Mouse (Mus musculus) ES-E14 (cell line): ENCODE measurements around the gene Hras. TPM values are rescaled to one million over a fixed set of nuclear protein-coding genes. Genes with fewer than 3 reads are reported as not detected.

ENCODE experiments used
- DNase-seq: peaks from one replicate; pipeline ENCODE4 v3.0.0-alpha.2; 2013; ENCODE audit warnings: low read depth, low spot score
- H3K27ac ChIP-seq: 2 replicates; pipeline ENCODE4 v1.5.1; 2012; ENCODE audit warnings: low read depth, mild to moderate bottlenecking, low read length, moderate library complexity, mixed read lengths; ENCODE audit not compliant: poor library complexity, insufficient read depth, severe bottlenecking
- H3K36me3 ChIP-seq: 2 replicates; pipeline ENCODE4 v1.6.1; 2012; ENCODE audit warnings: mild to moderate bottlenecking, low read length, moderate library complexity, mixed read lengths; ENCODE audit not compliant: control insufficient read depth, poor library complexity, insufficient read depth, severe bottlenecking
- H3K4me1 ChIP-seq, 2 experiments: fragments of 150-350 bp in 1 of 2; sonication (generic) in 1 of 2; 2 replicates each; pipeline ENCODE4 v1.6.1; 2012; ENCODE audit warnings: low read length in 2 of 2, mild to moderate bottlenecking in 1 of 2, mixed read lengths in 1 of 2; ENCODE audit not compliant: control insufficient read depth in 2 of 2, insufficient read depth in 2 of 2, poor library complexity in 1 of 2
- H3K4me3 ChIP-seq, 2 experiments: fragments of 150-350 bp in 1 of 2; sonication (generic) in 1 of 2; 2 replicates each; pipeline ENCODE4 v1.5.1; 2012; ENCODE audit warnings: low read length in 2 of 2, low read depth in 1 of 2, mild to moderate bottlenecking in 1 of 2, mixed read lengths in 1 of 2; ENCODE audit not compliant: insufficient read depth in 1 of 2, poor library complexity in 1 of 2, severe bottlenecking in 1 of 2
- H3K9ac ChIP-seq: 2 replicates; pipeline ENCODE4 v1.6.1; 2012; ENCODE audit warnings: low read depth, mild to moderate bottlenecking, low read length, mixed read lengths; ENCODE audit not compliant: poor library complexity, insufficient read depth, severe bottlenecking
- H3K9me3 ChIP-seq: fragments of 150-350 bp; sonication (generic); 2 replicates; pipeline ENCODE4 v1.6.1; 2012; ENCODE audit warnings: low read depth, mild to moderate bottlenecking, low read length; ENCODE audit not compliant: control insufficient read depth, insufficient read depth
- CHD2 ChIP-seq: IDR thresholded peaks from 2 replicates; pipeline ENCODE4 v1.6.1; 2014; ENCODE audit warnings: mild to moderate bottlenecking, low read depth, low read length, inconsistent platforms
- HCFC1 ChIP-seq: IDR thresholded peaks from 2 replicates; pipeline ENCODE4 v1.6.1; 2012; ENCODE audit warnings: low read length, inconsistent platforms, borderline replicate concordance; ENCODE audit not compliant: insufficient read depth
- MAFK ChIP-seq: IDR thresholded peaks from 2 replicates; pipeline ENCODE4 v1.6.1; 2014; ENCODE audit warnings: mild to moderate bottlenecking, low read depth, low read length, inconsistent platforms; ENCODE audit not compliant: insufficient read depth
- ZC3H11A ChIP-seq: IDR thresholded peaks from 2 replicates; pipeline ENCODE4 v1.6.1; 2012; ENCODE audit warnings: low read depth, mild to moderate bottlenecking, inconsistent platforms, low read length, borderline replicate concordance
- ZNF384 ChIP-seq: IDR thresholded peaks from 2 replicates; pipeline ENCODE4 v1.6.1; 2012; ENCODE audit warnings: low read depth, low read length, inconsistent platforms
- in situ Hi-C, 2 experiments: fragments of 600-800 bp; cut with MboI; formaldehyde crosslinking; loops; one replicate each; pipeline ENCODE4 v1.15.1; 2025; ENCODE audit warnings: low sequenced_read_pairs in 2 of 2, inconsistent platforms in 1 of 2; ENCODE audit not compliant: unreplicated experiment in 2 of 2
- total RNA-seq: library from RNA; depleted of rRNA; stranded (reverse); fragments of 300-350 nt; gene quantifications from 2 replicates; pipeline ENCODE4 v1.2.3, GENCODE M21; 2012; rRNA removed

The Hras gene
- total RNA-seq, 1 experiment, result 130 TPM

DNA sequence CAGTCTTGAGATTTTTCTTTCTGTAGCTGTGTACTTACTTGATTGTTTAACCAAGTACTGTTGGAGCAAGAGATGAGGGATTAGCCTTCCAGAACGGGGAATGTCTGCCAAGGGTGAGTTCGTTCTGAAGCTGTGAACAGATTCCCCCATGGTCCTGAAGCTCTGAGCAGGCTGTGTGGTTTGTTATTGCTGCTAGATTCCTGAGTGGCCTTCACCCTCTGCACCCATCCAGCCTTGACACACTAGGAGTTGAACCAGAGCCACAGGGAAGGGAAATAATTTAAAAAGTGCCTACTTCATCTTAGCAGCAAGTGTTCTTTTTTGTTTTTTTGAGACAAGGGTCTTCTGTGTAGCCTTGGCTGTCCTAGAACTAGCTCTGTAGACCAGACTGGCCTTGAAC lies 49.9 kb downstream of the Hras start:
- Histone ChIP-seq H3K27ac (no peak overlapping the region), H3K36me3 (peaks cover 24% of the 10 kb centered on the region), H3K4me3 (no peak overlapping the region), H3K9me3 (no peaks in the 10 kb centered on the region), H3K9ac (no peak overlapping the region), H3K4me1 (peaks cover 16% of the 10 kb centered on the region in 2 experiments; a peak in 3 of 4 replicates)
- TF ChIP-seq HCFC1, result no peak
- no peak for TF ChIP-seq ZNF384
- no peak for TF ChIP-seq ZC3H11A
- TF ChIP-seq CHD2, result no peak
- TF ChIP-seq MAFK, result no peak
- in situ Hi-C loops, result no loop called here
- no peak for DNase-seq

DNA sequence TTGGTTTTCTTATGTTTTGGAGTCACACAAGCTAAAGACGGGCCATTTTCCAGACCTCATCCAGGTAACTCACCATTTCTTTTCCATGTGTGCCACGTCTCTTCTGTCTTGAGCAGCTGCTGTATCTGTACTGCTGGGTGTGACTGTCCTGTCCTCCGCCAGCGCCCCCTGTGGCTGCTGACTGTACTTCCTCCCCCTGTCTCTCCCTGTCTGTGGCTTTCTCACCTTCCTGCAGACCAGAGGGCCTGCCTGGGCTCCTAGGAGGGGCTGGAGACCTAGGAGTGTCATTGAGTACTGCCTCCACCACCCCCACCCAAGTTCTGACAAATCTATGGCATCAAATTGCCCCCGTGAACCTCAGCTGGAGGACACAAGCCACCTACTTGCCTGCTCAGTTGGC lies 50.7 kb downstream of the Hras start:
- Histone ChIP-seq H3K36me3 (peaks cover 24% of the 10 kb centered on the region), H3K9me3 (no peaks in the 10 kb centered on the region), H3K27ac (no peak overlapping the region), H3K4me1 (peaks cover 15 to 16% of the 10 kb centered on the region in 2 experiments; a peak in 3 of 4 replicates), H3K4me3 (no peak overlapping the region), H3K9ac (no peak overlapping the region)
- in situ Hi-C loops, result no loop called here
- TF ChIP-seq ZC3H11A, result no peak
- TF ChIP-seq CHD2, result no peak
- no peak for TF ChIP-seq MAFK
- no peak for TF ChIP-seq ZNF384
- no peak for TF ChIP-seq HCFC1
- peak; percentile 59 for DNase-seq

DNA sequence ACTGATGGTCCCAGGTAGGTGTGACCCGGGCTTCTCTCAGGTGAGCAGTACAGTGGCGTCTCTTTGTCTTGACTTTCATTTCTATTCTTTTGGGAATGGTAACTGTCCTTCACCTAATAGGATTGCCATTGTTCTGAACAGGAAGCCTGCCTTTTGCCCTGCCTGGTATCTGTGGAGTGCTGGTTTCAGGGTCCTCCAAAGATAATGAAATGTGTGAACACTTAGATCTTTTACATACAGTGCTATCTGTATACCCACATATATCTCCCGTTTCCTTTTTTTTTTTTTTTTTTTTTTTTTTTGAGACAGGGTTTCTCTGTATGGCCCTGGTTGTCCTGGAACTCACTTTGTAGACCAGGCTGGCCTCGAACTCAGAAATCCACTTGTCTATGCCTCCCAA lies 52.5 kb downstream of the Hras start:
- in situ Hi-C loops, result no loop called here
- Histone ChIP-seq H3K4me1 (peaks cover 2 to 8% of the 10 kb centered on the region in 2 experiments; a peak in 3 of 4 replicates), H3K9me3 (no peaks in the 10 kb centered on the region), H3K4me3 (no peak overlapping the region), H3K9ac (no peak overlapping the region), H3K27ac (no peak overlapping the region), H3K36me3 (peaks cover 27% of the 10 kb centered on the region)
- DNase-seq, result no peak
- TF ChIP-seq MAFK (no peak), CHD2 (no peak), ZC3H11A (no peak), HCFC1 (no peak), ZNF384 (no peak)

Other genes starting within 250 kb of the Hras start
- gene Ifitm5, start 243.7 kb downstream of the Hras start, total RNA-seq, result 7.7 and 18.6 TPM in 2 replicates
- not detected in 2 replicates for gene Gm45717, start 238.1 kb downstream of the Hras start, total RNA-seq
- 679 and 1,158 TPM in 2 replicates for gene Ifitm2, start 238.0 kb downstream of the Hras start, total RNA-seq
- 274 and 585 TPM in 2 replicates for gene Ifitm1, start 226.8 kb downstream of the Hras start, total RNA-seq
- gene Ifitm3, start 183.2 kb downstream of the Hras start, total RNA-seq, result 353 and 601 TPM in 2 replicates
- 0.36 TPM in 1 of 2 replicates, not detected in the other for gene Ifitm6, start 176.1 kb downstream of the Hras start, total RNA-seq
- gene Gm17387, start 164.9 kb downstream of the Hras start, total RNA-seq, result not detected in 2 replicates
- gene B4galnt4, start 132.9 kb downstream of the Hras start, total RNA-seq, result 31.1 and 78.3 TPM in 2 replicates
- 8.0 and 12.2 TPM in 2 replicates for gene Pkp3, start 115.8 kb downstream of the Hras start, total RNA-seq
- 18.2 and 56.2 TPM in 2 replicates for gene Sigirr, start 93.4 kb downstream of the Hras start, total RNA-seq
- gene Ano9, start 76.2 kb downstream of the Hras start, total RNA-seq, result 26.4 and 102 TPM in 2 replicates
- 65.1 and 82.8 TPM in 2 replicates for gene Ptdss2, start 71.6 kb downstream of the Hras start, total RNA-seq
- 61.9 and 70.3 TPM in 2 replicates for gene Rnh1, start 21.1 kb downstream of the Hras start, total RNA-seq
- gene Lrrc56, start 152 bp upstream of the Hras start, total RNA-seq, result 3.3 and 3.9 TPM in 2 replicates
- 4.0 and 6.4 TPM in 2 replicates for gene Lmntd2, start 20.1 kb upstream of the Hras start, total RNA-seq
- 32.2 and 44.3 TPM in 2 replicates for gene Rassf7, start 21.9 kb upstream of the Hras start, total RNA-seq
- gene Phrf1, start 34.8 kb upstream of the Hras start, total RNA-seq, result 101 and 107 TPM in 2 replicates
- 0.58 and 0.67 TPM in 2 replicates for gene Irf7, start 72.5 kb upstream of the Hras start, total RNA-seq
- gene Cdhr5, start 82.8 kb upstream of the Hras start, total RNA-seq, result 0.13 and 0.26 TPM in 2 replicates
- gene Sct, start 85.1 kb upstream of the Hras start, total RNA-seq, result 12.0 and 31.9 TPM in 2 replicates
- gene Drd4, start 98.0 kb upstream of the Hras start, total RNA-seq, result 0.76 and 0.95 TPM in 2 replicates
- 23.7 and 31.1 TPM in 2 replicates for gene Deaf1, start 133.7 kb upstream of the Hras start, total RNA-seq
- 7.3 and 9.7 TPM in 2 replicates for gene Tmem80, start 133.7 kb upstream of the Hras start, total RNA-seq
- 9.7 and 10.4 TPM in 2 replicates for gene Eps8l2, start 144.9 kb upstream of the Hras start, total RNA-seq
- gene Taldo1, start 198.2 kb upstream of the Hras start, total RNA-seq, result 327 and 432 TPM in 2 replicates
- 25.9 and 41.2 TPM in 2 replicates for gene Gatd1, start 220.1 kb upstream of the Hras start, total RNA-seq
- gene Cend1, start 235.5 kb upstream of the Hras start, total RNA-seq, result 1.5 and 2.7 TPM in 2 replicates
- 16.2 and 19.8 TPM in 2 replicates for gene Slc25a22, start 243.9 kb upstream of the Hras start, total RNA-seq